Mouse (Mus musculus): ENCODE results near the gene C3. TPM values are rescaled to one million over a fixed set of nuclear protein-coding genes. Genes with fewer than 3 reads are reported as not detected.
A peak's percentile ranks its signal among the peaks of the same experiment; 100 is the strongest.

C3 gene
- polyA plus RNA-seq, 1 experiment = 16.6 TPM

GRCm38 (mm10) chr17:57228873-57229272 is 937 bp upstream of the C3 start:
- H3K36me3 ChIP-seq (replicated peaks; ENCODE audit: low read length) = peaks cover 2% of the 10 kb centered on the region
- TF ChIP-seq FLI1 (IDR thresholded peaks at IDR 0.05; ENCODE audit: low read length) (no peak), GATA1 (IDR thresholded peaks at IDR 0.05; ENCODE audit: borderline replicate concordance, low read length) (no peak)
- peaks cover 55% of the 10 kb centered on the region for H3K27me3 ChIP-seq (replicated peaks)
- H3K9me3 ChIP-seq = no peaks in the 10 kb centered on the region
- H3K4me1 ChIP-seq = peaks cover 63% of the 10 kb centered on the region
- H3K4me3 ChIP-seq (replicated peaks) = no peak overlapping the region

GRCm38 (mm10) chr17:57227468-57227867 is 468 bp downstream of the C3 start:
- peaks cover 64% of the 10 kb centered on the region for H3K27me3 ChIP-seq (replicated peaks)
- no peaks in the 10 kb centered on the region for H3K9me3 ChIP-seq
- H3K36me3 ChIP-seq (replicated peaks; ENCODE audit: low read length) = no peaks in the 10 kb centered on the region
- H3K4me1 ChIP-seq = peaks cover 70% of the 10 kb centered on the region
- TF ChIP-seq FLI1 (IDR thresholded peaks at IDR 0.05; ENCODE audit: low read length) (no peak), GATA1 (IDR thresholded peaks at IDR 0.05; ENCODE audit: borderline replicate concordance, low read length) (no peak)
- H3K4me3 ChIP-seq (replicated peaks) = peak overlapping the region; percentile 30

- Histone ChIP-seq H3K27me3 (replicated peaks) (peaks cover 75% of the 10 kb centered on the region), H3K9me3 (no peaks in the 10 kb centered on the region), H3K4me3 (replicated peaks) (no peak overlapping the region), H3K4me1 (peaks cover 60% of the 10 kb centered on the region), H3K36me3 (replicated peaks; ENCODE audit: low read length) (no peaks in the 10 kb centered on the region)
- TF ChIP-seq FLI1 (IDR thresholded peaks at IDR 0.05; ENCODE audit: low read length) = no peak
- TF ChIP-seq GATA1 (IDR thresholded peaks at IDR 0.05; ENCODE audit: borderline replicate concordance, low read length) = no peak
Measured at GRCm38 (mm10) chr17:57223313-57223712, 4.6 kb downstream of the C3 start.

- no peaks in the 10 kb centered on the region for H3K36me3 ChIP-seq (replicated peaks; ENCODE audit: low read length)
- H3K4me3 ChIP-seq (replicated peaks) = no peak overlapping the region
- H3K4me1 ChIP-seq = peaks cover 66% of the 10 kb centered on the region
- peaks cover 71% of the 10 kb centered on the region for H3K27me3 ChIP-seq (replicated peaks)
- no peak for TF ChIP-seq FLI1 (IDR thresholded peaks at IDR 0.05; ENCODE audit: low read length)
- TF ChIP-seq GATA1 (IDR thresholded peaks at IDR 0.05; ENCODE audit: borderline replicate concordance, low read length) = no peak
- H3K9me3 ChIP-seq = no peaks in the 10 kb centered on the region
Measured at GRCm38 (mm10) chr17:57221911-57222310, 6.0 kb downstream of the C3 start.

GRCm38 (mm10) chr17:57219884-57220207 is 8.1 kb downstream of the C3 start:
- H3K27me3 ChIP-seq (replicated peaks) = peaks cover 61% of the 10 kb centered on the region
- TF ChIP-seq FLI1 (IDR thresholded peaks at IDR 0.05; ENCODE audit: low read length) (no peak), GATA1 (IDR thresholded peaks at IDR 0.05; ENCODE audit: borderline replicate concordance, low read length) (no peak)
- H3K4me1 ChIP-seq = peaks cover 74% of the 10 kb centered on the region
- no peaks in the 10 kb centered on the region for H3K9me3 ChIP-seq
- H3K36me3 ChIP-seq (replicated peaks; ENCODE audit: low read length) = peaks cover 2% of the 10 kb centered on the region
- peak overlapping the region; percentile 84 for H3K4me3 ChIP-seq (replicated peaks)

GRCm38 (mm10) chr17:57219167-57219883 is 8.6 kb downstream of the C3 start:
- peaks cover 2% of the 10 kb centered on the region for H3K36me3 ChIP-seq (replicated peaks; ENCODE audit: low read length)
- TF ChIP-seq FLI1 (IDR thresholded peaks at IDR 0.05; ENCODE audit: low read length) = no peak
- no peak for TF ChIP-seq GATA1 (IDR thresholded peaks at IDR 0.05; ENCODE audit: borderline replicate concordance, low read length)
- H3K27me3 ChIP-seq (replicated peaks) = peaks cover 58% of the 10 kb centered on the region
- peak overlapping the region; percentile 84 for H3K4me3 ChIP-seq (replicated peaks)
- H3K4me1 ChIP-seq = peaks cover 79% of the 10 kb centered on the region
- H3K9me3 ChIP-seq = no peaks in the 10 kb centered on the region

GRCm38 (mm10) chr17:57218335-57218900 is 9.5 kb downstream of the C3 start:
- peaks cover 2% of the 10 kb centered on the region for H3K36me3 ChIP-seq (replicated peaks; ENCODE audit: low read length)
- H3K9me3 ChIP-seq = no peaks in the 10 kb centered on the region
- no peak overlapping the region for H3K4me3 ChIP-seq (replicated peaks)
- H3K27me3 ChIP-seq (replicated peaks) = peaks cover 56% of the 10 kb centered on the region
- TF ChIP-seq GATA1 (IDR thresholded peaks at IDR 0.05; ENCODE audit: borderline replicate concordance, low read length) (no peak), FLI1 (IDR thresholded peaks at IDR 0.05; ENCODE audit: low read length) (no peak)
- H3K4me1 ChIP-seq = peaks cover 76% of the 10 kb centered on the region

GRCm38 (mm10) chr17:57214676-57215387 is 13.1 kb downstream of the C3 start:
- TF ChIP-seq GATA1 (IDR thresholded peaks at IDR 0.05; ENCODE audit: borderline replicate concordance, low read length) (no peak), FLI1 (IDR thresholded peaks at IDR 0.05; ENCODE audit: low read length) (no peak)
- H3K4me1 ChIP-seq = peaks cover 79% of the 10 kb centered on the region
- H3K9me3 ChIP-seq = no peaks in the 10 kb centered on the region
- peaks cover 40% of the 10 kb centered on the region for H3K27me3 ChIP-seq (replicated peaks)
- no peak overlapping the region for H3K4me3 ChIP-seq (replicated peaks)
- peaks cover 2% of the 10 kb centered on the region for H3K36me3 ChIP-seq (replicated peaks; ENCODE audit: low read length)

GRCm38 (mm10) chr17:57211501-57211900 is 16.4 kb downstream of the C3 start:
- Histone ChIP-seq H3K9me3 (no peaks in the 10 kb centered on the region), H3K36me3 (replicated peaks; ENCODE audit: low read length) (peaks cover 13% of the 10 kb centered on the region)

GRCm38 (mm10) chr17:57209330-57209729 is 18.6 kb downstream of the C3 start:
- TF ChIP-seq GATA1 (IDR thresholded peaks at IDR 0.05; ENCODE audit: borderline replicate concordance, low read length) = no peak
- no peak for TF ChIP-seq FLI1 (IDR thresholded peaks at IDR 0.05; ENCODE audit: low read length)
- Histone ChIP-seq H3K36me3 (replicated peaks; ENCODE audit: low read length) (peaks cover 30% of the 10 kb centered on the region), H3K4me1 (peaks cover 78% of the 10 kb centered on the region), H3K9me3 (0 out of 2 replicates have a peak, but pooled peaks cover 3% of the 10 kb centered on the region), H3K27me3 (replicated peaks) (peaks cover 15% of the 10 kb centered on the region), H3K4me3 (replicated peaks) (no peak overlapping the region)

More at GRCm38 (mm10) chr17:57211501-57211900, 16.4 kb downstream of the C3 start:
- peaks cover 26% of the 10 kb centered on the region for H3K27me3 ChIP-seq (replicated peaks)
- peaks cover 81% of the 10 kb centered on the region for H3K4me1 ChIP-seq
- no peak for TF ChIP-seq FLI1 (IDR thresholded peaks at IDR 0.05; ENCODE audit: low read length)
- TF ChIP-seq GATA1 (IDR thresholded peaks at IDR 0.05; ENCODE audit: borderline replicate concordance, low read length) = no peak
- no peak overlapping the region for H3K4me3 ChIP-seq (replicated peaks)

All from megakaryocyte, embryonic 14.5 days (primary cell).